Mouse (Mus musculus): ENCODE results near the gene Ttll7. TPM values are rescaled to one million over a fixed set of nuclear protein-coding genes. Genes with fewer than 3 reads are reported as not detected.

Ttll7 gene
- polyA plus RNA-seq, 1 experiment from 2014 or later: 2.5 TPM

GRCm38 (mm10) chr3:146843470-146843869 is 8.7 kb upstream of the Ttll7 start:
- TF ChIP-seq CTCF (IDR thresholded peaks at IDR 0.05; ENCODE audit: low read depth): no peak
- Histone ChIP-seq H3K27me3 (ENCODE audit: insufficient read depth, low read length) (no peaks in the 10 kb centered on the region), H3K4me3 (ENCODE audit: low read depth, low read length) (no peak overlapping the region), H3K4me2 (no peak overlapping the region), H3K4me1 (ENCODE audit: insufficient read depth) (no peaks in the 10 kb centered on the region), H3K9ac (no peak overlapping the region), H3K27ac (ENCODE audit: low read depth) (no peak overlapping the region), H3K9me3 (ENCODE audit: low read depth, low read length) (no peaks in the 10 kb centered on the region), H3K36me3 (ENCODE audit: insufficient read depth) (no peaks in the 10 kb centered on the region)
- 72% methylated on average over 6 of the region's 6 CpGs for WGBS
- ATAC-seq (ENCODE audit: insufficient read depth) (no peak), DNase-seq (no peak)

GRCm38 (mm10) chr3:146846237-146846636 is 5.9 kb upstream of the Ttll7 start:
- no peak for ATAC-seq (ENCODE audit: insufficient read depth)
- H3K4me1 ChIP-seq (ENCODE audit: insufficient read depth): no peaks in the 10 kb centered on the region
- no peak overlapping the region for H3K4me2 ChIP-seq
- H3K9me3 ChIP-seq (ENCODE audit: low read depth, low read length): no peaks in the 10 kb centered on the region
- H3K36me3 ChIP-seq (ENCODE audit: insufficient read depth): no peaks in the 10 kb centered on the region
- no peak overlapping the region for H3K27ac ChIP-seq (ENCODE audit: low read depth)
- no peaks in the 10 kb centered on the region for H3K27me3 ChIP-seq (ENCODE audit: insufficient read depth, low read length)
- no peak for DNase-seq
- H3K4me3 ChIP-seq (ENCODE audit: low read depth, low read length): no peak overlapping the region
- WGBS: 85% methylated on average over 5 of the region's 5 CpGs
- no peak for TF ChIP-seq CTCF (IDR thresholded peaks at IDR 0.05; ENCODE audit: low read depth)
- no peak overlapping the region for H3K9ac ChIP-seq

GRCm38 (mm10) chr3:146848112-146848511 is 4.1 kb upstream of the Ttll7 start:
- no peak overlapping the region for H3K27ac ChIP-seq (ENCODE audit: low read depth)
- no peak overlapping the region for H3K9ac ChIP-seq
- ATAC-seq (ENCODE audit: insufficient read depth): no peak
- no peaks in the 10 kb centered on the region for H3K36me3 ChIP-seq (ENCODE audit: insufficient read depth)
- no peak overlapping the region for H3K4me3 ChIP-seq (ENCODE audit: low read depth, low read length)
- no peaks in the 10 kb centered on the region for H3K27me3 ChIP-seq (ENCODE audit: insufficient read depth, low read length)
- H3K9me3 ChIP-seq (ENCODE audit: low read depth, low read length): no peaks in the 10 kb centered on the region
- no peaks in the 10 kb centered on the region for H3K4me1 ChIP-seq (ENCODE audit: insufficient read depth)
- peak; percentile 11 for DNase-seq
- no peak overlapping the region for H3K4me2 ChIP-seq
- 82% methylated on average over 8 of the region's 8 CpGs for WGBS
- no peak for TF ChIP-seq CTCF (IDR thresholded peaks at IDR 0.05; ENCODE audit: low read depth)

- no peak for ATAC-seq (ENCODE audit: insufficient read depth)
- no peak overlapping the region for H3K9ac ChIP-seq
Measured at GRCm38 (mm10) chr3:146849360-146849759, 2.8 kb upstream of the Ttll7 start.

GRCm38 (mm10) chr3:146854473-146855087 is 2.4 kb downstream of the Ttll7 start:
- Histone ChIP-seq H3K9ac (no peak overlapping the region), H3K9me3 (ENCODE audit: low read depth, low read length) (no peaks in the 10 kb centered on the region), H3K27ac (ENCODE audit: low read depth) (no peak overlapping the region), H3K27me3 (ENCODE audit: insufficient read depth, low read length) (no peaks in the 10 kb centered on the region), H3K4me2 (no peak overlapping the region), H3K4me3 (ENCODE audit: low read depth, low read length) (no peak overlapping the region), H3K4me1 (ENCODE audit: insufficient read depth) (no peaks in the 10 kb centered on the region), H3K36me3 (ENCODE audit: insufficient read depth) (no peaks in the 10 kb centered on the region)
- DNase-seq (no peak), ATAC-seq (ENCODE audit: insufficient read depth) (no peak)
- WGBS: 68% methylated on average over 7 of the region's 7 CpGs
- TF ChIP-seq CTCF (IDR thresholded peaks at IDR 0.05; ENCODE audit: low read depth): no peak

More at GRCm38 (mm10) chr3:146849360-146849759, 2.8 kb upstream of the Ttll7 start:
- Histone ChIP-seq H3K27me3 (ENCODE audit: insufficient read depth, low read length) (no peaks in the 10 kb centered on the region), H3K9me3 (ENCODE audit: low read depth, low read length) (no peaks in the 10 kb centered on the region), H3K4me1 (ENCODE audit: insufficient read depth) (no peaks in the 10 kb centered on the region), H3K27ac (ENCODE audit: low read depth) (no peak overlapping the region), H3K4me2 (no peak overlapping the region), H3K4me3 (ENCODE audit: low read depth, low read length) (no peak overlapping the region), H3K36me3 (ENCODE audit: insufficient read depth) (no peaks in the 10 kb centered on the region)
- no peak for TF ChIP-seq CTCF (IDR thresholded peaks at IDR 0.05; ENCODE audit: low read depth)
- no peak for DNase-seq
- WGBS: 84% methylated on average over 7 of the region's 7 CpGs

- TF ChIP-seq CTCF (IDR thresholded peaks at IDR 0.05; ENCODE audit: low read depth): no peak
- Histone ChIP-seq H3K4me2 (no peak overlapping the region), H3K4me3 (ENCODE audit: low read depth, low read length) (no peak overlapping the region), H3K36me3 (ENCODE audit: insufficient read depth) (no peaks in the 10 kb centered on the region), H3K27me3 (ENCODE audit: insufficient read depth, low read length) (no peaks in the 10 kb centered on the region), H3K4me1 (ENCODE audit: insufficient read depth) (no peaks in the 10 kb centered on the region), H3K9ac (no peak overlapping the region), H3K9me3 (ENCODE audit: low read depth, low read length) (no peaks in the 10 kb centered on the region), H3K27ac (ENCODE audit: low read depth) (no peak overlapping the region)
- 86% methylated on average over 10 of the region's 10 CpGs for WGBS
- DNase-seq (no peak), ATAC-seq (ENCODE audit: insufficient read depth) (no peak)
Measured at GRCm38 (mm10) chr3:146857373-146857772, 5.2 kb downstream of the Ttll7 start.

- Histone ChIP-seq H3K9ac (no peak overlapping the region), H3K36me3 (ENCODE audit: insufficient read depth) (no peaks in the 10 kb centered on the region), H3K4me2 (no peak overlapping the region), H3K4me3 (ENCODE audit: low read depth, low read length) (no peak overlapping the region), H3K27me3 (ENCODE audit: insufficient read depth, low read length) (no peaks in the 10 kb centered on the region), H3K9me3 (ENCODE audit: low read depth, low read length) (no peaks in the 10 kb centered on the region), H3K4me1 (ENCODE audit: insufficient read depth) (no peaks in the 10 kb centered on the region), H3K27ac (ENCODE audit: low read depth) (no peak overlapping the region)
- WGBS: 70% methylated on average over 2 of the region's 2 CpGs
- ATAC-seq (ENCODE audit: insufficient read depth) (no peak), DNase-seq (no peak)
- no peak for TF ChIP-seq CTCF (IDR thresholded peaks at IDR 0.05; ENCODE audit: low read depth)
Measured at GRCm38 (mm10) chr3:146860308-146860707, 8.1 kb downstream of the Ttll7 start.

Measured in lung, embryonic 14.5 days (tissue).